Mouse (Mus musculus) MEL (cell line): ENCODE results near the gene Il31ra. TPM values are rescaled to one million over a fixed set of nuclear protein-coding genes. Genes with fewer than 3 reads are reported as not detected.

Experiments used
- DNase-seq: peaks from one replicate; pipeline ENCODE4 v3.0.0; 2011; ENCODE audit warnings: low read depth, low spot score
- H3K27ac ChIP-seq: 2 replicates; pipeline ENCODE4 v1.5.1; 2012; ENCODE audit warnings: low read depth, mild to moderate bottlenecking, control low read depth, low read length, moderate library complexity; ENCODE audit not compliant: control insufficient read depth
- H3K27me3 ChIP-seq, 2 experiments: fragments of 150-350 bp in 1 of 2; sonication (generic) in 1 of 2; 2 replicates each; pipeline ENCODE4 v1.6.1; 2012; ENCODE audit warnings: low read length in 2 of 2, mild to moderate bottlenecking in 2 of 2, improper control_type of control experiment in 1 of 2, moderate library complexity in 1 of 2; ENCODE audit not compliant: insufficient read depth in 2 of 2, control insufficient read depth in 1 of 2
- H3K36me3 ChIP-seq, 2 experiments: 2 replicates each; pipeline ENCODE4 v1.6.1; 2012 to 2014; ENCODE audit warnings: low read length in 2 of 2, improper control_type of control experiment in 1 of 2, inconsistent platforms in 1 of 2, mild to moderate bottlenecking in 1 of 2; ENCODE audit not compliant: insufficient read depth in 2 of 2, control insufficient read depth in 1 of 2
- H3K4me1 ChIP-seq, 2 experiments: fragments of 150-350 bp in 1 of 2; sonication (generic) in 1 of 2; 2 replicates each; pipeline ENCODE4 v1.6.1; 2012; ENCODE audit warnings: low read length in 2 of 2, improper control_type of control experiment in 1 of 2, mild to moderate bottlenecking in 1 of 2; ENCODE audit not compliant: insufficient read depth in 2 of 2, control insufficient read depth in 1 of 2
- H3K4me3 ChIP-seq, 2 experiments: fragments of 150-350 bp in 1 of 2; sonication (generic) in 1 of 2; 2 replicates each; pipeline ENCODE4 v1.5.1; 2012; ENCODE audit warnings: low read depth in 2 of 2, low read length in 2 of 2, mild to moderate bottlenecking in 2 of 2, moderate library complexity in 2 of 2, control low read depth in 1 of 2, improper control_type of control experiment in 1 of 2; ENCODE audit not compliant: control insufficient read depth in 1 of 2, insufficient read depth in 1 of 2
- H3K79me2 ChIP-seq: 2 replicates; pipeline ENCODE4 v1.6.1; 2012; ENCODE audit warnings: mild to moderate bottlenecking, low read length, moderate library complexity; ENCODE audit not compliant: control insufficient read depth, poor library complexity, insufficient read depth
- H3K9ac ChIP-seq: 2 replicates; pipeline ENCODE4 v1.6.1; 2012; ENCODE audit warnings: low read depth, mild to moderate bottlenecking, control low read depth, low read length, moderate library complexity; ENCODE audit not compliant: control insufficient read depth, poor library complexity, severe bottlenecking
- H3K9me3 ChIP-seq: fragments of 150-350 bp; sonication (generic); replicated peaks from 2 replicates; pipeline ENCODE4 v1.6.1; 2012; ENCODE audit warnings: mild to moderate bottlenecking, low read length, improper control_type of control experiment, moderate library complexity; ENCODE audit not compliant: insufficient read depth
- BHLHE40 ChIP-seq: IDR thresholded peaks from 2 replicates; pipeline ENCODE4 v1.6.1; 2012; ENCODE audit warnings: low read depth, mild to moderate bottlenecking, inconsistent platforms, low read length, improper control_type of control experiment, borderline replicate concordance
- CHD2 ChIP-seq: IDR thresholded peaks from 2 replicates; pipeline ENCODE4 v1.6.1; 2011; ENCODE audit warnings: low read length, improper control_type of control experiment
- CTCF ChIP-seq, 3 experiments: IDR thresholded peaks in 2 of 3; conservative IDR thresholded peaks in 1 of 3; 2 replicates each; pipeline ENCODE4 v1.5.1; 2011 to 2012; ENCODE audit warnings: low read length in 3 of 3, low read depth in 2 of 3, mild to moderate bottlenecking in 2 of 3, improper control_type of control experiment in 1 of 3, inconsistent platforms in 1 of 3, mixed read lengths in 1 of 3, moderate library complexity in 1 of 3; ENCODE audit not compliant: control insufficient read depth in 1 of 3, insufficient read depth in 1 of 3, poor library complexity in 1 of 3, severe bottlenecking in 1 of 3
- E2F4 ChIP-seq: IDR thresholded peaks from 2 replicates; pipeline ENCODE4 v1.6.1; 2011; ENCODE audit warnings: low read depth, low read length, improper control_type of control experiment, borderline replicate concordance
- ELF1 ChIP-seq: IDR thresholded peaks from 2 replicates; pipeline ENCODE4 v1.6.1; 2014; ENCODE audit warnings: low read depth, mild to moderate bottlenecking, inconsistent platforms, low read length, improper control_type of control experiment, moderate library complexity
- EP300 ChIP-seq, 2 experiments: IDR thresholded peaks; 2 replicates each; pipeline ENCODE4 v1.6.1; 2011; ENCODE audit warnings: improper control_type of control experiment in 2 of 2, low read length in 2 of 2, low read depth in 1 of 2, mild to moderate bottlenecking in 1 of 2
- HCFC1 ChIP-seq: IDR thresholded peaks from 2 replicates; pipeline ENCODE4 v1.6.1; 2012; ENCODE audit warnings: low read depth, mild to moderate bottlenecking, inconsistent platforms, low read length, improper control_type of control experiment, moderate library complexity
- JUND ChIP-seq: IDR thresholded peaks from 2 replicates; pipeline ENCODE4 v1.6.1; 2011; ENCODE audit warnings: low read depth, mild to moderate bottlenecking, improper control_type of control experiment, low read length
- MAFK ChIP-seq: IDR thresholded peaks from 2 replicates; pipeline ENCODE4 v1.6.1; 2011; ENCODE audit warnings: low read depth, mild to moderate bottlenecking, low read length, improper control_type of control experiment, borderline replicate concordance
- MAZ ChIP-seq: IDR thresholded peaks from 2 replicates; pipeline ENCODE4 v1.6.1; 2012; ENCODE audit warnings: low read depth, mild to moderate bottlenecking, inconsistent platforms, low read length, improper control_type of control experiment
- MXI1 ChIP-seq: IDR thresholded peaks from 2 replicates; pipeline ENCODE4 v1.6.1; 2011; ENCODE audit warnings: mild to moderate bottlenecking, low read depth, low read length, improper control_type of control experiment
- MYB ChIP-seq: IDR thresholded peaks from 2 replicates; pipeline ENCODE4 v1.6.1; 2011; ENCODE audit warnings: mild to moderate bottlenecking, low read depth, low read length, improper control_type of control experiment
- MYC ChIP-seq: IDR thresholded peaks from 2 replicates; pipeline ENCODE4 v1.6.1; 2011; ENCODE audit warnings: low read depth, mild to moderate bottlenecking, low read length, improper control_type of control experiment, moderate library complexity
- NRF1 ChIP-seq: IDR thresholded peaks from 2 replicates; pipeline ENCODE4 v1.6.1; 2014; ENCODE audit warnings: low read depth, mild to moderate bottlenecking, inconsistent platforms, low read length, improper control_type of control experiment, moderate library complexity; ENCODE audit not compliant: poor library complexity, insufficient read depth, severe bottlenecking
- POLR2A ChIP-seq, 2 experiments: IDR thresholded peaks; 2 replicates each; pipeline ENCODE4 v1.6.1; 2011 to 2012; ENCODE audit warnings: low read length in 2 of 2, mild to moderate bottlenecking in 2 of 2, control low read depth in 1 of 2, improper control_type of control experiment in 1 of 2, low read depth in 1 of 2, moderate library complexity in 1 of 2; ENCODE audit not compliant: control insufficient read depth in 1 of 2, insufficient read depth in 1 of 2, poor library complexity in 1 of 2
- POLR2AphosphoS2 ChIP-seq: IDR thresholded peaks from 2 replicates; pipeline ENCODE4 v1.6.1; 2011; ENCODE audit warnings: low read length, improper control_type of control experiment
- POLR2AphosphoS5 ChIP-seq: IDR thresholded peaks from 2 replicates; pipeline ENCODE4 v1.6.1; 2012; ENCODE audit warnings: low read depth, borderline replicate concordance, mild to moderate bottlenecking, inconsistent platforms, low read length, moderate library complexity, mixed read lengths
- RAD21 ChIP-seq: IDR thresholded peaks from 2 replicates; pipeline ENCODE4 v1.6.1; 2011; ENCODE audit warnings: mild to moderate bottlenecking, low read depth, low read length, improper control_type of control experiment
- RCOR1 ChIP-seq: IDR thresholded peaks from 2 replicates; pipeline ENCODE4 v1.6.1; 2012; ENCODE audit warnings: low read depth, mild to moderate bottlenecking, inconsistent platforms, low read length, improper control_type of control experiment
- TAL1 ChIP-seq: IDR thresholded peaks from 2 replicates; pipeline ENCODE4 v1.6.1; 2012; ENCODE audit warnings: mild to moderate bottlenecking, inconsistent platforms, low read length, moderate library complexity, mixed read lengths
- UBTF ChIP-seq: IDR thresholded peaks from 2 replicates; pipeline ENCODE4 v1.6.1; 2012; ENCODE audit warnings: low read depth, mild to moderate bottlenecking, inconsistent platforms, low read length, improper control_type of control experiment, moderate library complexity, borderline replicate concordance; ENCODE audit not compliant: insufficient read depth
- USF1 ChIP-seq: IDR thresholded peaks from 2 replicates; pipeline ENCODE4 v1.6.1; 2014; ENCODE audit warnings: low read depth, mild to moderate bottlenecking, inconsistent platforms, low read length, improper control_type of control experiment, moderate library complexity
- ZC3H11A ChIP-seq: IDR thresholded peaks from 2 replicates; pipeline ENCODE4 v1.6.1; 2012; ENCODE audit warnings: low read depth, mild to moderate bottlenecking, inconsistent platforms, low read length, improper control_type of control experiment
- ZNF384 ChIP-seq: IDR thresholded peaks from 2 replicates; pipeline ENCODE4 v1.6.1; 2012; ENCODE audit warnings: low read depth, mild to moderate bottlenecking, inconsistent platforms, low read length, improper control_type of control experiment
- polyA plus RNA-seq, 2 experiments: library from polyadenylated mRNA; stranded (reverse) in 1 of 2; unstranded in 1 of 2; fragments of >175 nt in 1 of 2; fragments of >200 nt in 1 of 2; gene quantifications; 2 replicates each; pipeline versions ENCODE4 v1.2.1 to v1.2.4; 2012; ENCODE audit warnings: low replicate concordance in 2 of 2, low read depth in 1 of 2; ENCODE audit not compliant: insufficient read length in 2 of 2, insufficient read depth in 1 of 2, missing spikeins in 1 of 2
- total RNA-seq: library from RNA; depleted of rRNA; stranded (reverse); fragments of 300-350 nt; gene quantifications from 2 replicates; pipeline ENCODE4 v1.2.3, GENCODE M21; 2012

Gene Il31ra
- total and polyA plus RNA-seq, 3 experiments: 2.1 to 2.2 TPM; not detected in 1

DNA sequence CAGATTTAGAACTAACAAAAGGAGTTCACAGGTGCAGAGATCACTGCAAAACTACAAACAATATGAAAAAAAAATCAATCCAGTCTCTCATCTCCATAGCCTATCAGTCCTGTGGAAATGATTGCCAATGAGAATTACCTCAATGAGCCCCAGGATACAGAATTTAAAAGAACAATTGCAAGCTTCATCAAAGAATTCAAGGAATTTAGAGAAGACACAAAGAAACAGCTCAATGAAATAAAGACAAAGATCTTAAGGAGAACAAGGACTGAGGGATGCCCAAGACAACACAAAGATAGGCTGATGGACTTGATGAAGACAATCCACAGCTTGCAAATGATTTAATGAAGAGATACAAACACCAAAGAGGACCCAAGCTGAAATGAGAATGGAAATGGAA, 20.4 kb downstream of the Il31ra start:
- H3K4me3 ChIP-seq: no peak overlapping the region
- H3K36me3 ChIP-seq: peaks cover 0 to 4% of the 10 kb centered on the region in 2 experiments; a peak in 1 of 4 replicates
- DNase-seq: no peak
- TF ChIP-seq CHD2: no peak
- no peak for TF ChIP-seq USF1
- no peak for TF ChIP-seq MAZ
- no peak for TF ChIP-seq POLR2A (IDR thresholded peaks at IDR 0.05; ENCODE audit: control insufficient read depth in 1 of 2, insufficient read depth in 1 of 2, low read depth in 1 of 2, low read length in 2 of 2, poor library complexity in 1 of 2)
- TF ChIP-seq MYC: no peak
- no peak for TF ChIP-seq JUND
- TF ChIP-seq NRF1: no peak
- no peak for TF ChIP-seq HCFC1
- no peak for TF ChIP-seq MYB
- no peak for TF ChIP-seq POLR2AphosphoS5
- TF ChIP-seq UBTF: no peak
- no peak for TF ChIP-seq POLR2AphosphoS2
- no peak for TF ChIP-seq ZC3H11A
- no peak for TF ChIP-seq RCOR1
- no peak overlapping the region for H3K27ac ChIP-seq
- H3K79me2 ChIP-seq: no peaks in the 10 kb centered on the region
- H3K9me3 ChIP-seq: no peaks in the 10 kb centered on the region
- H3K4me1 ChIP-seq: no peaks in the 10 kb centered on the region
- no peak overlapping the region for H3K9ac ChIP-seq
- H3K27me3 ChIP-seq: no peaks in the 10 kb centered on the region

DNA sequence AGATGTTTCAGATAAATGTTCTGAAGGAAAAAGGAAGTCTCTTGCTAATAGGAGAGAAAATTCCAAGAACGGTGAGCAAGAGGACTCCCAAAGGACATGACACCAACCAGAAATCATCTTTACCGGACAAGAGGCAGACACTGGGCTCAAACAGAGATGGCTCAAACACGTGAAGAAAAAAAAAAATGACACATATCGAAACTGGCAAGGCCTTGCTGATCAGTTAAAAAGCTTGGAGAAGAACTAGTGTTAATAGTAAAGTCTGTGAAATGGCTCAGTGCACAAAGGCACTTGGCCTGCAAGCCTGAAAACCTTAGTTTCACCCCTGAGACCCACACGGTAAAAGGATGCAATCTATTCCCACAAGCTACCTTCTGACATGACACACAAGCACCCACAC, 23.4 kb downstream of the Il31ra start:
- no peaks in the 10 kb centered on the region for H3K9me3 ChIP-seq
- H3K79me2 ChIP-seq: no peaks in the 10 kb centered on the region

DNA sequence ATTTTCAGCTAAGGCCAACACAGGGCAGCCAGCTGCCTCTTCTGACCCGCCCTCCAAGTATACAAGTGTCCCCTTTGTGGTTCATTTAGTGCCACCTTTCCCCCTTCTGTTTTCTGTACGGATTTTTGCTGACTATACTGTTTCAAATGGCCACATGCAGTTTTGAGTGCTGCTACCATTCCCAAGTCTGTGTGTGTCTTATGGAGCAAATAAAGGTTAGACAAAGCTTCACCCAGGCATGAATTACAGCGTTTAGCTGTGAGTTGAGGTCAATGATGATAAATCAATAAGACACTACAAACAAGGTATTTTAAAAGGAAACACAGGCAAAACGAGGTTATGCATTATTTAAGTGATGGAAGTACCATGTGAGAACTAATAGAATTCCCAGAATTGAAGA, 24.6 kb downstream of the Il31ra start:
- Histone ChIP-seq H3K4me1 (no peaks in the 10 kb centered on the region), H3K27ac (no peak overlapping the region), H3K4me3 (no peak overlapping the region), H3K9me3 (no peaks in the 10 kb centered on the region), H3K79me2 (no peaks in the 10 kb centered on the region), H3K27me3 (no peaks in the 10 kb centered on the region), H3K36me3 (peaks cover 0 to 4% of the 10 kb centered on the region in 2 experiments; a peak in 1 of 4 replicates), H3K9ac (no peak overlapping the region)
- no peak for DNase-seq
- TF ChIP-seq ZC3H11A: no peak
- TF ChIP-seq BHLHE40: no peak
- TF ChIP-seq MXI1: no peak
- TF ChIP-seq MAZ: no peak
- TF ChIP-seq MAFK: no peak
- no peak for TF ChIP-seq E2F4
- TF ChIP-seq ELF1: no peak
- TF ChIP-seq CHD2: no peak
- no peak for TF ChIP-seq TAL1
- TF ChIP-seq RAD21: no peak
- TF ChIP-seq EP300 (IDR thresholded peaks at IDR 0.05; ENCODE audit: low read depth in 1 of 2, low read length in 2 of 2): no peak
- TF ChIP-seq CTCF (IDR thresholded peaks at IDR 0.05 in 2 of 3, conservative IDR thresholded peaks at IDR 0.05 in 1 of 3; ENCODE audit: control insufficient read depth in 1 of 3, insufficient read depth in 1 of 3, low read depth in 2 of 3, low read length in 3 of 3, poor library complexity in 1 of 3, severe bottlenecking in 1 of 3): no peak
- TF ChIP-seq POLR2A (IDR thresholded peaks at IDR 0.05; ENCODE audit: control insufficient read depth in 1 of 2, insufficient read depth in 1 of 2, low read depth in 1 of 2, low read length in 2 of 2, poor library complexity in 1 of 2): no peak

More for the DNA sequence above, 23.4 kb downstream of the Il31ra start:
- Histone ChIP-seq H3K27me3 (no peaks in the 10 kb centered on the region), H3K27ac (no peak overlapping the region), H3K4me3 (no peak overlapping the region), H3K9ac (no peak overlapping the region), H3K4me1 (no peaks in the 10 kb centered on the region), H3K36me3 (peaks cover 0 to 4% of the 10 kb centered on the region in 2 experiments; a peak in 1 of 4 replicates)
- no peak for DNase-seq
- no peak for TF ChIP-seq USF1
- TF ChIP-seq CHD2: no peak
- no peak for TF ChIP-seq BHLHE40
- TF ChIP-seq ZNF384: no peak
- no peak for TF ChIP-seq CTCF (IDR thresholded peaks at IDR 0.05 in 2 of 3, conservative IDR thresholded peaks at IDR 0.05 in 1 of 3; ENCODE audit: control insufficient read depth in 1 of 3, insufficient read depth in 1 of 3, low read depth in 2 of 3, low read length in 3 of 3, poor library complexity in 1 of 3, severe bottlenecking in 1 of 3)
